Mouse (Mus musculus): ENCODE results near the gene Rnasel.

DNA sequence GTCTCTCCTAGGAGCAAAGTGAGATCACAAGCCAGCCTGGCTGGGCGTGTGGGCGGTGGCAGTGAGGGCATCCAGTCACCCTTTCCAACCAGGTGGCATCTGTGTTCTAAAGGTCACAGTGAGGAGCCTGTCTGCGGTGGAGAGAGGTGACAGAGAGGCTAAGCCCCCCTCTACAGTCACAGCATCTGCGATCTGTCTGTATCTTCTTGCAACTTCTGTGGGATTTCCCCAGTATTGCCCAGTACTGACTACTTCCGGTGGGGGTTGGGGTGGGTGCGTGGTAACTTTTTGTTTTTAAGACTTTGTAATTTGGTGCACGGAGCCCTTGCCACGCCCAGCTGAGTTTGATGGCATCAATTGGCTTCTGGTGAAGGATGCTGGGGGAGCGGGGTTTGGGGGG lies 25.8 kb upstream of the Rnasel start:
- TF ChIP-seq EP300 (IDR thresholded peaks at IDR 0.05; ENCODE audit: low read depth) (no peak), CTCF (IDR thresholded peaks at IDR 0.05; ENCODE audit: low read depth) (no peak)

Measured in liver, postnatal 0 days (tissue).